Mouse (Mus musculus): ENCODE data around the gene Abi3bp. TPM values are rescaled to one million over a fixed set of nuclear protein-coding genes. Genes with fewer than 3 reads are reported as not detected.

Abi3bp gene
- polyA plus RNA-seq, 1 experiment from 2014 or later, result not detected

- H3K4me3 ChIP-seq (ENCODE audit: inconsistent target), result no peak overlapping the region
- no peak overlapping the region for H3K27ac ChIP-seq
- WGBS (ENCODE audit: missing documents), result 83% methylated on average over 3 of the region's 3 CpGs
- no peaks in the 10 kb centered on the region for H3K36me3 ChIP-seq (ENCODE audit: inconsistent target)
- no peaks in the 10 kb centered on the region for H3K79me2 ChIP-seq (ENCODE audit: inconsistent target)
These were observed 13.2 kb downstream of the Abi3bp start for GRCm38 (mm10) chr16:56490861-56491260.

DNA sequence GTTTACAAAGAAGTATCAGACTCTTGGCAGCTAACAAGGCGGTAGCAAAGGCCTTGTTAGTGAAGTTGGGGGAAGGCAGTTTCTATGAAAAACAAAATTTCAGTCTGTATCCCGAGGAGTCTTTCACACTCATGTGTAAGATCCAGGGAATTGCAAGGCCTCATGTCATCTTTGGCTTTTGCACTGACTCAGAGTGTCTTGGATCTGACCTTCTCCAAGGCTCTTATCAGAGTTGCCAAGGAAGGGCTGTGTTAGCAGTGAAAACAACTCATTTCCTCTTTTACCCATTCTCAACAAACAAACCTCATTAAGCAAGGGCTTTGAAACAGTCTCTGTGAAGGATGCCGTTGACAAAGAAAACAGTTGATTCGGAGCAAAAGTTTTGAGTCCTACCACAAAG is 17.6 kb downstream of the Abi3bp start:
- WGBS (ENCODE audit: missing documents), result 63% methylated on average over 4 of the region's 4 CpGs
- no peak overlapping the region for H3K4me3 ChIP-seq (ENCODE audit: inconsistent target)
- H3K27ac ChIP-seq, result no peak overlapping the region
- H3K36me3 ChIP-seq (ENCODE audit: inconsistent target), result no peaks in the 10 kb centered on the region
- H3K79me2 ChIP-seq (ENCODE audit: inconsistent target), result no peaks in the 10 kb centered on the region

DNA sequence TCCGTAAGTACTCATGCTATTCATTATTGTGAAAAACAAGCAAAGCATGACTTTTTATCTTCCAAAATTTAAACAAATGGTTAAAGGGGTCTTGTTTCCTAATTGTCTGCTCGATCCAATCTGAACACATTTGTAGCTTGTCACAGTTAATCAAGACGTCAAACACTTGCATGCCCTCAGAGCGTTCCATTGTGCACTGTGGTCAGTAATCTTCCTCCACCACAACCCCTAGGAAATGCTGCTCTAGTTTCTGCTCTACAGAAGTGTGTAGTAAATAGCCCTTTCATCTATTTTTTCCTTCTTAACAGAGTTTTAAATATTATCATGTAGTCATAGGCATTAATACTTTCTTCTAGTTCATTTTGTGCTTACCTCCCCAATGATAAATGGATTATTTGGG is 19.1 kb downstream of the Abi3bp start:
- no peaks in the 10 kb centered on the region for H3K36me3 ChIP-seq (ENCODE audit: inconsistent target)
- 37% methylated on average over 4 of the region's 4 CpGs for WGBS (ENCODE audit: missing documents)
- H3K27ac ChIP-seq, result no peak overlapping the region
- H3K4me3 ChIP-seq (ENCODE audit: inconsistent target), result no peak overlapping the region
- H3K79me2 ChIP-seq (ENCODE audit: inconsistent target), result no peaks in the 10 kb centered on the region

- Histone ChIP-seq H3K4me3 (ENCODE audit: inconsistent target) (no peak overlapping the region), H3K27ac (no peak overlapping the region), H3K36me3 (ENCODE audit: inconsistent target) (no peaks in the 10 kb centered on the region), H3K79me2 (ENCODE audit: inconsistent target) (no peaks in the 10 kb centered on the region)
- 79% methylated on average over 1 of the region's 1 CpGs for WGBS (ENCODE audit: missing documents)
These were observed 21.0 kb downstream of the Abi3bp start for GRCm38 (mm10) chr16:56498680-56499079.

DNA sequence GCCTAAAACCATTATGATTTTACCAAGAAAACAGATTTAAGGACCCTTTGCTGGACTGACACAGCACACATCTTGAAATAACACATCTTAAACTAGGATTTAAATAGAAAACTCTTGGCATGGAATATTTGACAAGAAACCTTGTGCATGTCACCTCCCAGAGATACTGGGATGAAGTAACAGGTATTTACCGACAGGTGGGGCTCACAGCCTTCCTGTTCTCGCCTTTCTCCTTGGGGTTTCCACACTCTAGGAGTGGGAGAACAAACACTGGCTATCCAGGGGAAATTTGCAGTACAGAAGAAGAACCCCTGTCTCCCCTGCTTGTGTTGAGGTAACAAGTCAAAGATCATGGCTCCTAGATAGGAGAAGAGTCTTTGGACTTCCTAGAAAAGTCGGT is 22.8 kb downstream of the Abi3bp start:
- Histone ChIP-seq H3K79me2 (ENCODE audit: inconsistent target) (no peaks in the 10 kb centered on the region), H3K4me3 (ENCODE audit: inconsistent target) (no peak overlapping the region), H3K27ac (no peak overlapping the region), H3K36me3 (ENCODE audit: inconsistent target) (no peaks in the 10 kb centered on the region)
- WGBS (ENCODE audit: missing documents), result 62% methylated on average over 3 of the region's 3 CpGs

- Histone ChIP-seq H3K36me3 (ENCODE audit: inconsistent target) (no peaks in the 10 kb centered on the region), H3K79me2 (ENCODE audit: inconsistent target) (no peaks in the 10 kb centered on the region), H3K27ac (no peak overlapping the region), H3K4me3 (ENCODE audit: inconsistent target) (no peak overlapping the region)
- 90% methylated on average over 6 of the region's 6 CpGs for WGBS (ENCODE audit: missing documents)
These were observed 23.4 kb downstream of the Abi3bp start for GRCm38 (mm10) chr16:56501101-56501500.

- Histone ChIP-seq H3K79me2 (ENCODE audit: inconsistent target) (no peaks in the 10 kb centered on the region), H3K27ac (no peak overlapping the region), H3K4me3 (ENCODE audit: inconsistent target) (no peak overlapping the region), H3K36me3 (ENCODE audit: inconsistent target) (no peaks in the 10 kb centered on the region)
- WGBS (ENCODE audit: missing documents), result 65% methylated on average over 2 of the region's 2 CpGs
These were observed 23.8 kb downstream of the Abi3bp start for GRCm38 (mm10) chr16:56501513-56501912.

- no peaks in the 10 kb centered on the region for H3K36me3 ChIP-seq (ENCODE audit: inconsistent target)
- H3K79me2 ChIP-seq (ENCODE audit: inconsistent target), result no peaks in the 10 kb centered on the region
- no peak overlapping the region for H3K4me3 ChIP-seq (ENCODE audit: inconsistent target)
- no peak overlapping the region for H3K27ac ChIP-seq
- 96% methylated on average over 3 of the region's 3 CpGs for WGBS (ENCODE audit: missing documents)
These were observed 24.5 kb downstream of the Abi3bp start for GRCm38 (mm10) chr16:56502134-56502533.

DNA sequence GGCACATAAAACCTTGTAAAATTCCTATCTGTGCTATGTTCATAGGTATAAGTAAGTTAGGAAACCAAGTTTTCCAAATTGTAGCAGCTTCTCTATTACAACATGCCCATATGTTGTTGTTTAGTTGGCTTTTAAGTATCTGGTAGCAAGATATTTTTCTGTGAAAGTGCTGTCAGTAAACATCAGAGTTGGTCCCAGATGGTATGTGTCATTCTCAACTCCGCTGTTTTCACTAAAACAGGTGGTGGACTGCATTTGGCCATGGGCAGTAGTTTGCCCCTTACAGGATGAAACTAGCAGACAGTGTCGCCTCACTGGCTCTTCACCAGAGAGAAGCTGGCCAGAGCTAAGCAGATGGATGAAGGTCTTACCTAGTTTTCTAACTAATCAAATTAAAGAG is 26.3 kb downstream of the Abi3bp start:
- 81% methylated on average over 2 of the region's 2 CpGs for WGBS (ENCODE audit: missing documents)
- no peak overlapping the region for H3K27ac ChIP-seq
- H3K79me2 ChIP-seq (ENCODE audit: inconsistent target), result no peaks in the 10 kb centered on the region
- no peaks in the 10 kb centered on the region for H3K36me3 ChIP-seq (ENCODE audit: inconsistent target)
- no peak overlapping the region for H3K4me3 ChIP-seq (ENCODE audit: inconsistent target)

DNA sequence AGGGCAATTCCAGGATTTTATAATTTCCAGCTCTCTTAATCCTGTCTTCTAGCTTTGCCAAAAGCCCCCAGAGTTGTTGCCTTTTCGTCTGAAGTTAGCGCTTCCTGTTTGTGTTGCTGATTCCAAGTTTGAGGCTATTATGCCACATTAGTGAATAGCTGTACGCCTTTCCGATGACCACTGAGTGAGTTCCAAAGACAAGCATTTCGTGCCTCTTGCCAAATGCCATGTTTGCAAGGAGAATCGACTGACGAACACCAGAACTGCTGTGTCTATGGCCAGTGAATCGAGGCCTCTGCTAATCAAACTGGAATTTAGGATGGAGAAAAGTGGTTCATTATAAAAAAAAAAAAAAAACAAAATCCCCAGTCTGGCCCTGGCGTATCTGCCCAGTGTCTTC is 40.3 kb downstream of the Abi3bp start:
- WGBS (ENCODE audit: missing documents), result 90% methylated on average over 9 of the region's 9 CpGs

GRCm38 (mm10) chr16:56524359-56524758 is 46.7 kb downstream of the Abi3bp start:
- Histone ChIP-seq H3K4me3 (ENCODE audit: inconsistent target) (no peak overlapping the region), H3K79me2 (ENCODE audit: inconsistent target) (no peaks in the 10 kb centered on the region), H3K27ac (no peak overlapping the region), H3K36me3 (ENCODE audit: inconsistent target) (no peaks in the 10 kb centered on the region)
- WGBS (ENCODE audit: missing documents), result 47% methylated on average over 8 of the region's 8 CpGs

More for the DNA sequence above, 40.3 kb downstream of the Abi3bp start:
- no peak overlapping the region for H3K4me3 ChIP-seq (ENCODE audit: inconsistent target)
- H3K27ac ChIP-seq, result no peak overlapping the region
- H3K79me2 ChIP-seq (ENCODE audit: inconsistent target), result no peaks in the 10 kb centered on the region
- no peaks in the 10 kb centered on the region for H3K36me3 ChIP-seq (ENCODE audit: inconsistent target)

DNA sequence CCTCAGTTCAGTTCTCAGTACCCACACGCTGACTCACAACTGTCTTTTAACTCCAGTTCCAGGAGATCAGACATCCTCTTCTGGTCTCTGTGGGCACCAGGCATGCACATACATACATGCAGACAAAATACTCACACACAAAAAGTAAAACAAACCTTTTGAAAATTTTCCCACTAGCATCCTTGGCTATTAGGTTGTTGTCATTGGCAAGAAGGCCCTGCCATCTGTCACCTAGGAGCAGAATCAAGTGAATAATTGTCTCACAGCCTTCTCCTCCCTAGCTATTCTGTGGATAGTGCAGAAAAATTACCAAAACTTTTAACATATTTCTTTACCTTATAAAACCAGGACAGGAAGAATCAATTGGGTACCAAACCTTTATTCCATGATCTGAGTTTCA is 48.8 kb downstream of the Abi3bp start:
- no peak overlapping the region for H3K27ac ChIP-seq
- H3K4me3 ChIP-seq (ENCODE audit: inconsistent target), result no peak overlapping the region
- WGBS (ENCODE audit: missing documents), result 94% methylated on average over 1 of the region's 1 CpGs
- no peaks in the 10 kb centered on the region for H3K79me2 ChIP-seq (ENCODE audit: inconsistent target)
- no peaks in the 10 kb centered on the region for H3K36me3 ChIP-seq (ENCODE audit: inconsistent target)

GRCm38 (mm10) chr16:56528079-56528688 is 50.5 kb downstream of the Abi3bp start:
- no peak overlapping the region for H3K27ac ChIP-seq
- H3K4me3 ChIP-seq (ENCODE audit: inconsistent target), result no peak overlapping the region
- no peaks in the 10 kb centered on the region for H3K79me2 ChIP-seq (ENCODE audit: inconsistent target)
- no peaks in the 10 kb centered on the region for H3K36me3 ChIP-seq (ENCODE audit: inconsistent target)
- WGBS (ENCODE audit: missing documents), result 82% methylated on average over 3 of the region's 3 CpGs

DNA sequence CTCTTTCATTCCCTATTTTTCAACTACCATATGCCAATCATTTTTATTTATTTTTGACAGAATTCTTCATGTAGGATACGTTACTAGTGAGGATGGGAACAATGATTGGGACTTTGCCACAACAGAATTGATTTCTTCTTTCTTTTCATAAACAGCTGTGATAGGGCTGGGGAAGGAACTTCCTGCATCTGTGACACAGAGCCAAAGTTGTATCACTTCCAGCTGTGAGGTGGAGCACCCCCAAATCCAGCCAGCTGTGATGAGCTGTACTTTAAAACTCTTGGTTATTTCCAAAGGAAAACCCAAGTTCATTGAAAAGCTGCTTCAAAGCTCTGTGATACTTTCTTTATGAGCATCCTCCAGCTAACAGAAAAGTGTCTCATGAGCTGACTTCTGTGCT is 101.9 kb downstream of the Abi3bp start:
- Histone ChIP-seq H3K27ac (no peak overlapping the region), H3K36me3 (ENCODE audit: inconsistent target) (no peaks in the 10 kb centered on the region), H3K79me2 (ENCODE audit: inconsistent target) (no peaks in the 10 kb centered on the region), H3K4me3 (ENCODE audit: inconsistent target) (no peak overlapping the region)
- 76% methylated on average over 1 of the region's 1 CpGs for WGBS (ENCODE audit: missing documents)

GRCm38 (mm10) chr16:56593581-56593980 is 115.9 kb downstream of the Abi3bp start:
- WGBS (ENCODE audit: missing documents), result 86% methylated on average over 5 of the region's 5 CpGs
- H3K27ac ChIP-seq, result no peak overlapping the region

GRCm38 (mm10) chr16:56594866-56595265 is 117.2 kb downstream of the Abi3bp start:
- no peak overlapping the region for H3K27ac ChIP-seq
- no peaks in the 10 kb centered on the region for H3K79me2 ChIP-seq (ENCODE audit: inconsistent target)
- H3K4me3 ChIP-seq (ENCODE audit: inconsistent target), result no peak overlapping the region
- 93% methylated on average over 6 of the region's 6 CpGs for WGBS (ENCODE audit: missing documents)
- no peaks in the 10 kb centered on the region for H3K36me3 ChIP-seq (ENCODE audit: inconsistent target)

More at GRCm38 (mm10) chr16:56593581-56593980, 115.9 kb downstream of the Abi3bp start:
- Histone ChIP-seq H3K79me2 (ENCODE audit: inconsistent target) (no peaks in the 10 kb centered on the region), H3K4me3 (ENCODE audit: inconsistent target) (no peak overlapping the region), H3K36me3 (ENCODE audit: inconsistent target) (no peaks in the 10 kb centered on the region)
